Mouse (Mus musculus) forebrain, embryonic 14.5 days (tissue): ENCODE results near the gene Wdr66. TPM values are rescaled to one million over a fixed set of nuclear protein-coding genes. Genes with fewer than 3 reads are reported as not detected.

Source experiments
- polyA plus RNA-seq: library from polyadenylated mRNA; unstranded; fragments of >200 nt; fragmentation: Nextera tagmentation; extraction: Ambion mirVana; gene quantifications from 2 replicates; pipeline ENCODE4 v1.2.1, GENCODE M21; 2014

Gene Wdr66
- polyA plus RNA-seq, 1 experiment from 2014 or later = 2.4 TPM

Other genes with a start within 250 kb of the Wdr66 start
- gene Orai1, start 237.0 kb upstream of the Wdr66 start, polyA plus RNA-seq = 13.3 and 13.8 TPM in 2 replicates
- gene Morn3, start 205.1 kb upstream of the Wdr66 start, polyA plus RNA-seq = 0.63 and 0.83 TPM in 2 replicates
- gene Tmem120b, start 183.7 kb upstream of the Wdr66 start, polyA plus RNA-seq = 8.1 and 10.6 TPM in 2 replicates
- 6.8 and 10.5 TPM in 2 replicates for gene Rhof, start 119.4 kb upstream of the Wdr66 start, polyA plus RNA-seq
- 8.6 and 11.6 TPM in 2 replicates for gene Setd1b, start 109.9 kb upstream of the Wdr66 start, polyA plus RNA-seq
- 52.5 and 63.5 TPM in 2 replicates for gene Psmd9, start 82.7 kb upstream of the Wdr66 start, polyA plus RNA-seq
- not detected in 2 replicates for gene Hpd, start 69.4 kb upstream of the Wdr66 start, polyA plus RNA-seq
- gene Bcl7a, start 91.7 kb downstream of the Wdr66 start, polyA plus RNA-seq = 71.6 and 78.2 TPM in 2 replicates
- 11.5 and 15.2 TPM in 2 replicates for gene Mlxip, start 142.7 kb downstream of the Wdr66 start, polyA plus RNA-seq
- 0.31 and 0.48 TPM in 2 replicates for gene Lrrc43, start 237.2 kb downstream of the Wdr66 start, polyA plus RNA-seq
- gene Il31, start 237.4 kb downstream of the Wdr66 start, polyA plus RNA-seq = not detected in 2 replicates